In the genomic region with DNA sequence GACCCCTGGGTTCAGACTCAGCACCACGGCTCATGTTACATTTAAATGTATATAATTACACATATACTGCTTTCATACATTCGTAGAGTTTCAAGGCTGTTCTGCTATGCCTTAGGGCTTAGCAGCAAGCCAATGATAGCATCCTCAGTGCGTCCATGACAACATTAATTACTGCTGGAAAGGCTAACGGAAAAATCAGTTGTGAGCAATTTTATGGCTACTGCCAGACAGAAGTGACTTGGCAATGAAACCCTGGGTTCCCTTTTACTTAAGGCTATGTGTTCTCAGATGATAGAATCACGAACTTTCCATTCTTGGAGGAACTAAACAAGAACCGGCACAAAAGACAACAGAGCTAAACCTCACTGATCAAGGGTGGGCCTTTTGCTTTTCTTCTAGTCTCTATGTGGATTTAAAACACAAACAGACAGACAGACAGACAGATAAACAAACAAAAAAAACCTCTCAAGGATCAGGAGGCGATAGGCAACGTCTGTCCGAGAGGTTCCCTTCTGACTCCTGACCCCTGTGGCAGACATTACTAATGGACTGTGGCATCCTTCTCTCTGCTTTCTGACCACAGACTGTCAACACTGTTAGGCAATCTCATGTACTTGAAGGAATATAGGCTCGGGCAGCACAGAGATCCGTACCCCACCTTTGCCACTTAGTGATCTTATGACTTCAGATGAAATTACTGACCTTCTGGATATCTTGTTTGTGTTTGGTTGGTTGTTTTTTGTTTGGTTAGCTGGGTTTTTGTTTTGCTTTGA, we compare ENCODE assay signal across 15 mouse cellular contexts.
A peak's percentile ranks its signal among the peaks of the same experiment; 100 is the strongest.
DNase-seq lines count a peak whose midpoint lies in the region; ATAC-seq lines count a peak whose summit lies in the region.
"Had no signal": no experiment of that assay in that cellular context is flagged by ENCODE, and none has a peak within 500 bp of the region (broad histone marks: within the 10 kb centered on the region; RNA-seq: fewer than 3 reads in every experiment).

No protein-coding gene starts in this region.

- no peak for DNase-seq in kidney, postnatal 10 days
- DNase-seq in Muller cell, postnatal 12 days (ENCODE audit: inconsistent ontology term) = peak; percentile 1
- DNase-seq in lung, postnatal 36 days = peak; percentile 25
- DNase-seq in right cerebral cortex, postnatal 10 days (ENCODE audit: low spot score in 2 of 2) = no peak
- DNase-seq: cerebellum, postnatal 14 days; gastrocnemius, postnatal 14 days; right cerebral cortex, postnatal 4 days had no signal

- 32% methylated on average over 11 of the region's 11 CpGs for WGBS in kidney, embryonic 15.5 days

- 0 out of 2 replicates have a peak overlapping the region, but pooled peaks have one; percentile 48 for H3K27ac ChIP-seq in kidney, embryonic 15.5 days
- H3K27ac ChIP-seq: liver, embryonic 15.5 days; midbrain, embryonic 15.5 days; neural tube, embryonic 15.5 days; stomach, embryonic 15.5 days had no signal

- no peaks in the 10 kb centered on the region for H3K27me3 ChIP-seq in kidney, embryonic 15.5 days
- H3K27me3 ChIP-seq: liver, embryonic 15.5 days; midbrain, embryonic 15.5 days; neural tube, embryonic 15.5 days; stomach, embryonic 15.5 days had no signal

- no peaks in the 10 kb centered on the region for H3K36me3 ChIP-seq in kidney, embryonic 15.5 days
- H3K36me3 ChIP-seq: liver, embryonic 15.5 days; midbrain, embryonic 15.5 days; neural tube, embryonic 15.5 days; stomach, embryonic 15.5 days had no signal

- H3K9ac ChIP-seq in kidney, embryonic 15.5 days = no peak overlapping the region
- H3K9ac ChIP-seq: liver, embryonic 15.5 days; midbrain, embryonic 15.5 days; neural tube, embryonic 15.5 days; stomach, embryonic 15.5 days had no signal

- no peak overlapping the region for H3K4me3 ChIP-seq in kidney, embryonic 15.5 days (replicated peaks)
- H3K4me3 ChIP-seq: liver, embryonic 15.5 days; midbrain, embryonic 15.5 days; neural tube, embryonic 15.5 days; stomach, embryonic 15.5 days had no signal

- no peaks in the 10 kb centered on the region for H3K9me3 ChIP-seq in kidney, embryonic 15.5 days (replicated peaks)
- H3K9me3 ChIP-seq: liver, embryonic 15.5 days; midbrain, embryonic 15.5 days; neural tube, embryonic 15.5 days; stomach, embryonic 15.5 days had no signal

- no peak for ATAC-seq in kidney, embryonic 15.5 days (replicated peaks; ENCODE audit: low FRiP score)
- peak; percentile 67 for ATAC-seq in common myeloid progenitor, adult 5-6 weeks (replicated peaks; ENCODE audit: low read depth, poor library complexity, severe bottlenecking)
- no peak for ATAC-seq in frontal cortex, adult (ENCODE audit: low TSS enrichment)
- ATAC-seq: activated CD4-positive, CD25-positive, alpha-beta regulatory T cell, adult 4 months; midbrain, embryonic 15.5 days had no signal

- H3K4me2 ChIP-seq in kidney, embryonic 15.5 days = no peak overlapping the region
- H3K4me2 ChIP-seq: liver, embryonic 15.5 days; midbrain, embryonic 15.5 days; neural tube, embryonic 15.5 days; stomach, embryonic 15.5 days had no signal

- peaks cover 18% of the 10 kb centered on the region for H3K4me1 ChIP-seq in kidney, embryonic 15.5 days
- H3K4me1 ChIP-seq: liver, embryonic 15.5 days had no signal

Comparison
In these comparisons a context has a peak if more than half of its experiments do, and no peak if none do; other contexts are left out.
1. DNase-seq: peak in Muller cell, postnatal 12 days (single experiment) and lung, postnatal 36 days (single experiment); none in kidney, postnatal 10 days (single experiment) and right cerebral cortex, postnatal 10 days (0 of 2).